Mouse (Mus musculus): ENCODE measurements around the gene Snx14. TPM values are rescaled to one million over a fixed set of nuclear protein-coding genes. Genes with fewer than 3 reads are reported as not detected.

The Snx14 gene
- polyA plus RNA-seq, 1 experiment from 2014 or later: 24.9 TPM

Other genes starting within 250 kb of the Snx14 start
- 4.0 and 4.4 TPM in 2 replicates for gene Nt5e, start 111.8 kb downstream of the Snx14 start, polyA plus RNA-seq (2015; fragmentation: Nextera tagmentation; extraction: Ambion mirVana)
- 0.47 and 0.97 TPM in 2 replicates for gene Gm20537, start 17.7 kb upstream of the Snx14 start, polyA plus RNA-seq (2015; fragmentation: Nextera tagmentation; extraction: Ambion mirVana)
- 51.9 and 53.3 TPM in 2 replicates for gene Syncrip, start 43.6 kb upstream of the Snx14 start, polyA plus RNA-seq (2015; fragmentation: Nextera tagmentation; extraction: Ambion mirVana)
- gene Zfp949, start 109.1 kb upstream of the Snx14 start, polyA plus RNA-seq (2015; fragmentation: Nextera tagmentation; extraction: Ambion mirVana): 6.3 and 8.4 TPM in 2 replicates
- 0.23 and 0.39 TPM in 2 replicates for gene Trim43a, start 141.9 kb upstream of the Snx14 start, polyA plus RNA-seq (2015; fragmentation: Nextera tagmentation; extraction: Ambion mirVana)